Mouse (Mus musculus): ENCODE data around the gene Clpsl2. TPM values are rescaled to one million over a fixed set of nuclear protein-coding genes. Genes with fewer than 3 reads are reported as not detected.

The Clpsl2 gene
- total RNA-seq, 2 experiments from 2014 or later, result not detected

DNA sequence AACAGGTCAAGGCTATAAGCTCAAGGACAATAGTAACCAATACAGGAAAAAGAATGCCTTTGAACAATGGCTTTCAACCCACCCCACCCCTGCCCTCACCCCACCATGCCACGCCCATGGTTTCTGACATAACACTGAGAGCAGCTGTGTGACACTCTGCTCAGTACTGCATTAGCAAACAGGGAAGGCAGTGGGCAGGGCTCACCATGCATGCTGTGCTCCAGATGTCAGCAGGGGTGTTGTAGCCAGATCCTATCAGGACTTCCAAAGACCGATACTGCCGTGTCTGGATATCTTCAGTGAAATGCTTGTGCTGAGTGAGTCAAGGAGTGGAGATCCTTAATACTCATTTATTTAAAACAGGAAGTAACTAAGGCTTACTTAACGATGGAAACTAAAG lies 44.8 kb downstream of the Clpsl2 start:
- no peak for DNase-seq (ENCODE audit: low spot score in 2 of 2)
- intact Hi-C loops (cut with DNase I), result no loop called here

DNA sequence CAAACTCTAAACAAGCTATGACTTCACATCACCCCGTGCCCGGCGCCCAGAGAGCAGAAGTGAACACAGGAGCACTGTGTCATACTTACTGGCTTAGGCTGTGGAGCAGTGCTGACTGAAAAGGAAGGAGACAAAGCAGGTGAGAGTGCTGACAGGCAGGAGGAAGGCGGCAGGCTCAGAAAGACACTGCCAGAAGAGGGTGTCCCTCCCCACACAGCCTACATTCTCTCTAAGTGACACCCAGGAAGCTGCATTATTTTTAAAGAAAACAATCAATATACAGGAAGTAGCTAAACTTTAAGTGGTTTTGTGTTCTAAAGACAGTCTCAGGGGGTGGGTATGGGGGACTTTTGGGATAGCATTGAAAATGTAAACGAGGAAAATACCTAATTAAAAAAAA lies 51.6 kb downstream of the Clpsl2 start:
- intact Hi-C loops (cut with DNase I), result no loop called here
- DNase-seq (ENCODE audit: low spot score in 2 of 2), result no peak

DNA sequence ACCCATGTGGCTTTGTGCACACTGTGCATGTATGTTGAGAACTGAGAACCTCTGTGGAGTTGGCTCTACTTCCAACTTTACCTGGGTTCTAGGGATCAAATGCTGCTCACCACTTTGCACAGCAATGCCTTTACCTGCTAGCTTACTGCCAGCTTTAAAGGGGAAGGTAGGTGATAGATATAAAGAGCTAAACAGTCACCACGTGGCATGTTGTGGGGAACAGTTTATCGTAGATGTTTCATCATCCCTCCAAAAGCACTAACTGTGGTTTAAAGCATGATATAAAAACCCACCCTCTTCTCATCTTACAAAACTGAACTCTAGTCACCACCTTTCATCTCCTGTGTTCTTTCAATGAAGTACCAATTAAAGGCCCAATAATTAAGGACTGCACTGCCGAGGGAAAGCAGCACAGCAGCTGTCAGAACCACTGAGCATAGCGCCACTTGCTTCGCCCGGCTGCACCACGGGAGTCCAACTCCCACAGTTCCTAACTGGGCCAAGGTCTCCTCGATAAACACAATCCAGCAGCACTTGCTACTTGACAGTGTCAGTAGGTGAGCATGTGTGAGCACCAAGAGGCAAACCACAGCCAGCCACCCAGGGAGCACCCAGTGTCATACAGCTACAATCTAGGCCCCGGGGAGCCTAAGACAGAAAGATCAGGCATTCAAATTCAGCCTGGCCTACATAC lies 52.5 kb downstream of the Clpsl2 start:
- intact Hi-C loops (cut with DNase I), result no loop called here
- DNase-seq (ENCODE audit: low spot score in 2 of 2), result no peak

Small RNAs within 50 kb of the gene (microRNA-seq; reads per million reads assigned to microRNA genes)
- gene Gm25195 (0 reads per million in 2 experiments), gene Mir6969 (0 reads per million in 2 experiments)

Other genes with a start within 250 kb of the Clpsl2 start
- 10 to 100 TPM; 28.3 to 29.6 TPM for gene Fance, start 235.9 kb upstream of the Clpsl2 start, total RNA-seq (2021)
- gene Rpl10a, start 220.9 kb upstream of the Clpsl2 start, total RNA-seq (2021), result 100 to 1,000 TPM; 365 to 369 TPM
- gene Tead3, start 198.6 kb upstream of the Clpsl2 start, total RNA-seq (2021), result 1 to 10 TPM; 2.4 to 3.3 TPM
- gene Tulp1, start 184.2 kb upstream of the Clpsl2 start, total RNA-seq (2021), result under 1 TPM in 1 of 2 experiments, not detected in 1; 0.66 TPM
- 10 to 100 TPM; 29.0 to 52.6 TPM for gene Fkbp5, start 31.9 kb upstream of the Clpsl2 start, total RNA-seq (2021)
- gene Armc12, start 18.6 kb upstream of the Clpsl2 start, total RNA-seq (2021), result not detected
- not detected for gene Clps, start 11.4 kb downstream of the Clpsl2 start, total RNA-seq (2021)
- gene Lhfpl5, start 26.2 kb downstream of the Clpsl2 start, total RNA-seq (2021), result 1 to 10 TPM; 2.9 to 4.1 TPM
- gene Srpk1, start 73.3 kb downstream of the Clpsl2 start, total RNA-seq (2021), result 100 to 1,000 TPM; 109 to 110 TPM
- gene Slc26a8, start 140.8 kb downstream of the Clpsl2 start, total RNA-seq (2021), result 1 to 10 TPM; 7.6 to 10.0 TPM
- 10 to 100 TPM; 71.7 to 81.7 TPM for gene Mapk14, start 141.9 kb downstream of the Clpsl2 start, total RNA-seq (2021)
- 1 to 10 TPM; 1.4 to 2.7 TPM for gene AC170998.1, start 176.7 kb downstream of the Clpsl2 start, total RNA-seq (2021)
- gene Mapk13, start 219.9 kb downstream of the Clpsl2 start, total RNA-seq (2021), result 1 to 10 TPM; 1.0 to 1.6 TPM